Mouse (Mus musculus): ENCODE data around the gene Kif1c. TPM values are rescaled to one million over a fixed set of nuclear protein-coding genes. Genes with fewer than 3 reads are reported as not detected.

The Kif1c gene
- polyA plus RNA-seq, 1 experiment from 2014 or later: 2.3 TPM

Small RNA genes lying within 50 kb of the gene (microRNA-seq; reads per million reads assigned to microRNA genes)
- not detected for gene Gm22760
- not detected for gene Mir6925

Other genes with a start within 250 kb of the Kif1c start
- 38.4 and 41.7 TPM in 2 replicates for gene Med11, start 248.6 kb upstream of the Kif1c start, polyA plus RNA-seq (2015; fragmentation: Nextera tagmentation; extraction: Ambion mirVana)
- gene Zmynd15, start 241.1 kb upstream of the Kif1c start, polyA plus RNA-seq (2015; fragmentation: Nextera tagmentation; extraction: Ambion mirVana): 1.1 and 1.2 TPM in 2 replicates
- gene Cxcl16, start 240.6 kb upstream of the Kif1c start, polyA plus RNA-seq (2015; fragmentation: Nextera tagmentation; extraction: Ambion mirVana): 10.9 and 11.9 TPM in 2 replicates
- gene Tm4sf5, start 195.3 kb upstream of the Kif1c start, polyA plus RNA-seq (2015; fragmentation: Nextera tagmentation; extraction: Ambion mirVana): 253 and 283 TPM in 2 replicates
- gene Vmo1, start 185.9 kb upstream of the Kif1c start, polyA plus RNA-seq (2015; fragmentation: Nextera tagmentation; extraction: Ambion mirVana): 0.28 and 0.71 TPM in 2 replicates
- 1.9 and 2.0 TPM in 2 replicates for gene Gltpd2, start 181.4 kb upstream of the Kif1c start, polyA plus RNA-seq (2015; fragmentation: Nextera tagmentation; extraction: Ambion mirVana)
- 626 and 669 TPM in 2 replicates for gene Psmb6, start 175.2 kb upstream of the Kif1c start, polyA plus RNA-seq (2015; fragmentation: Nextera tagmentation; extraction: Ambion mirVana)
- not detected in 2 replicates for gene Gm40193, start 167.6 kb upstream of the Kif1c start, polyA plus RNA-seq (2015; fragmentation: Nextera tagmentation; extraction: Ambion mirVana)
- gene Pld2, start 160.5 kb upstream of the Kif1c start, polyA plus RNA-seq (2015; fragmentation: Nextera tagmentation; extraction: Ambion mirVana): 9.3 and 10.0 TPM in 2 replicates
- 9.3 and 10.6 TPM in 2 replicates for gene Mink1, start 137.7 kb upstream of the Kif1c start, polyA plus RNA-seq (2015; fragmentation: Nextera tagmentation; extraction: Ambion mirVana)
- gene 4930544D05Rik, start 84.7 kb upstream of the Kif1c start, polyA plus RNA-seq (2015; fragmentation: Nextera tagmentation; extraction: Ambion mirVana): not detected in 2 replicates
- 0.17 TPM in 1 of 2 replicates, not detected in the other for gene Chrne, start 81.3 kb upstream of the Kif1c start, polyA plus RNA-seq (2015; fragmentation: Nextera tagmentation; extraction: Ambion mirVana)
- 0.05 and 0.06 TPM in 2 replicates for gene Gp1ba, start 61.4 kb upstream of the Kif1c start, polyA plus RNA-seq (2015; fragmentation: Nextera tagmentation; extraction: Ambion mirVana)
- 121 and 123 TPM in 2 replicates for gene Rnf167, start 53.3 kb upstream of the Kif1c start, polyA plus RNA-seq (2015; fragmentation: Nextera tagmentation; extraction: Ambion mirVana)
- gene Slc25a11, start 53.1 kb upstream of the Kif1c start, polyA plus RNA-seq (2015; fragmentation: Nextera tagmentation; extraction: Ambion mirVana): 215 and 216 TPM in 2 replicates
- gene Pfn1, start 45.9 kb upstream of the Kif1c start, polyA plus RNA-seq (2015; fragmentation: Nextera tagmentation; extraction: Ambion mirVana): 2,307 and 2,326 TPM in 2 replicates
- gene Eno3, start 43.3 kb upstream of the Kif1c start, polyA plus RNA-seq (2015; fragmentation: Nextera tagmentation; extraction: Ambion mirVana): 12.8 and 13.5 TPM in 2 replicates
- 132 and 159 TPM in 2 replicates for gene Spag7, start 31.1 kb upstream of the Kif1c start, polyA plus RNA-seq (2015; fragmentation: Nextera tagmentation; extraction: Ambion mirVana)
- gene Camta2, start 12.4 kb upstream of the Kif1c start, polyA plus RNA-seq (2015; fragmentation: Nextera tagmentation; extraction: Ambion mirVana): 14.2 and 14.4 TPM in 2 replicates
- 1.4 and 1.8 TPM in 2 replicates for gene Inca1, start 393 bp upstream of the Kif1c start, polyA plus RNA-seq (2015; fragmentation: Nextera tagmentation; extraction: Ambion mirVana)
- 4.8 and 5.3 TPM in 2 replicates for gene Zfp3, start 63.7 kb downstream of the Kif1c start, polyA plus RNA-seq (2015; fragmentation: Nextera tagmentation; extraction: Ambion mirVana)
- gene Scimp, start 112.0 kb downstream of the Kif1c start, polyA plus RNA-seq (2015; fragmentation: Nextera tagmentation; extraction: Ambion mirVana): 0.37 and 1.0 TPM in 2 replicates
- 55.8 and 60.7 TPM in 2 replicates for gene Rabep1, start 144.2 kb downstream of the Kif1c start, polyA plus RNA-seq (2015; fragmentation: Nextera tagmentation; extraction: Ambion mirVana)